Mouse (Mus musculus): ENCODE results near the gene 4930556J24Rik. TPM values are rescaled to one million over a fixed set of nuclear protein-coding genes. Genes with fewer than 3 reads are reported as not detected.

Gene 4930556J24Rik
- polyA plus RNA-seq, 1 experiment from 2014 or later = not detected

GRCm38 (mm10) chr11:3922731-3923130, 53.8 kb downstream of the 4930556J24Rik start:
- H3K9me3 ChIP-seq (ENCODE audit: control insufficient read depth, low read length) = no peaks in the 10 kb centered on the region
- no peak for ATAC-seq (replicated peaks; ENCODE audit: low FRiP score)
- H3K4me3 ChIP-seq (ENCODE audit: low read depth, low read length) = no peak overlapping the region
- H3K4me2 ChIP-seq (ENCODE audit: low read depth, low read length, severe bottlenecking) = no peak overlapping the region
- no peaks in the 10 kb centered on the region for H3K27me3 ChIP-seq (ENCODE audit: control insufficient read depth, insufficient read depth, low read length)
- DNase-seq (ENCODE audit: low spot score) = no peak
- no peaks in the 10 kb centered on the region for H3K4me1 ChIP-seq (replicated peaks; ENCODE audit: control insufficient read depth, insufficient read depth, low read length)
- 94% methylated on average over 6 of the region's 6 CpGs for WGBS
- H3K36me3 ChIP-seq (ENCODE audit: control insufficient read depth, insufficient read depth, low read length) = no peaks in the 10 kb centered on the region
- no peak overlapping the region for H3K27ac ChIP-seq (ENCODE audit: low read depth, low read length)
- no peak overlapping the region for H3K9ac ChIP-seq (ENCODE audit: low read length)

- no peak for ATAC-seq (replicated peaks; ENCODE audit: low FRiP score)
- no peaks in the 10 kb centered on the region for H3K36me3 ChIP-seq (ENCODE audit: control insufficient read depth, insufficient read depth, low read length)
These were observed 54.5 kb downstream of the 4930556J24Rik start for GRCm38 (mm10) chr11:3922115-3922514.

GRCm38 (mm10) chr11:3921281-3921850, 55.2 kb downstream of the 4930556J24Rik start:
- 27% methylated on average over 8 of the region's 8 CpGs for WGBS
- H3K4me3 ChIP-seq (ENCODE audit: low read depth, low read length) = no peak overlapping the region
- no peaks in the 10 kb centered on the region for H3K36me3 ChIP-seq (ENCODE audit: control insufficient read depth, insufficient read depth, low read length)
- H3K4me2 ChIP-seq (ENCODE audit: low read depth, low read length, severe bottlenecking) = no peak overlapping the region
- H3K27me3 ChIP-seq (ENCODE audit: control insufficient read depth, insufficient read depth, low read length) = no peaks in the 10 kb centered on the region
- ATAC-seq (replicated peaks; ENCODE audit: low FRiP score) = 0 out of 2 replicates have a peak, but pooled peaks have one; percentile 46
- H3K9me3 ChIP-seq (ENCODE audit: control insufficient read depth, low read length) = no peaks in the 10 kb centered on the region
- no peak overlapping the region for H3K27ac ChIP-seq (ENCODE audit: low read depth, low read length)
- no peak overlapping the region for H3K9ac ChIP-seq (ENCODE audit: low read length)
- DNase-seq (ENCODE audit: low spot score) = peak; percentile 67
- no peaks in the 10 kb centered on the region for H3K4me1 ChIP-seq (replicated peaks; ENCODE audit: control insufficient read depth, insufficient read depth, low read length)

More at GRCm38 (mm10) chr11:3922115-3922514, 54.5 kb downstream of the 4930556J24Rik start:
- Histone ChIP-seq H3K4me2 (ENCODE audit: low read depth, low read length, severe bottlenecking) (no peak overlapping the region), H3K27me3 (ENCODE audit: control insufficient read depth, insufficient read depth, low read length) (no peaks in the 10 kb centered on the region), H3K27ac (ENCODE audit: low read depth, low read length) (no peak overlapping the region), H3K4me3 (ENCODE audit: low read depth, low read length) (no peak overlapping the region), H3K9me3 (ENCODE audit: control insufficient read depth, low read length) (no peaks in the 10 kb centered on the region), H3K9ac (ENCODE audit: low read length) (no peak overlapping the region), H3K4me1 (replicated peaks; ENCODE audit: control insufficient read depth, insufficient read depth, low read length) (no peaks in the 10 kb centered on the region)
- DNase-seq (ENCODE audit: low spot score) = no peak
- 95% methylated on average over 9 of the region's 9 CpGs for WGBS

GRCm38 (mm10) chr11:3920476-3920875, 56.1 kb downstream of the 4930556J24Rik start:
- ATAC-seq (replicated peaks; ENCODE audit: low FRiP score) = no peak
- Histone ChIP-seq H3K4me2 (ENCODE audit: low read depth, low read length, severe bottlenecking) (no peak overlapping the region), H3K9me3 (ENCODE audit: control insufficient read depth, low read length) (no peaks in the 10 kb centered on the region), H3K9ac (ENCODE audit: low read length) (no peak overlapping the region), H3K27ac (ENCODE audit: low read depth, low read length) (no peak overlapping the region), H3K27me3 (ENCODE audit: control insufficient read depth, insufficient read depth, low read length) (no peaks in the 10 kb centered on the region), H3K4me1 (replicated peaks; ENCODE audit: control insufficient read depth, insufficient read depth, low read length) (no peaks in the 10 kb centered on the region), H3K4me3 (ENCODE audit: low read depth, low read length) (no peak overlapping the region), H3K36me3 (ENCODE audit: control insufficient read depth, insufficient read depth, low read length) (no peaks in the 10 kb centered on the region)
- DNase-seq (ENCODE audit: low spot score) = no peak
- WGBS = 92% methylated on average over 7 of the region's 7 CpGs

GRCm38 (mm10) chr11:3918738-3919137, 57.8 kb downstream of the 4930556J24Rik start:
- no peak for ATAC-seq (replicated peaks; ENCODE audit: low FRiP score)

GRCm38 (mm10) chr11:3914109-3914840, 62.3 kb downstream of the 4930556J24Rik start, which contains the start of gene Slc35e4:
Gene Slc35e4 (minus strand): TSS chr11:3914664.
- peak within 1 kb of the TSS; percentile 91 for H3K4me2 ChIP-seq (ENCODE audit: low read depth, low read length, severe bottlenecking)
- H3K36me3 ChIP-seq (ENCODE audit: control insufficient read depth, insufficient read depth, low read length) = no peaks in the 10 kb centered on the region
- H3K4me1 ChIP-seq (replicated peaks; ENCODE audit: control insufficient read depth, insufficient read depth, low read length) = peaks cover 16% of the 10 kb centered on the region
- H3K9ac ChIP-seq (ENCODE audit: low read length) = peak within 1 kb of the TSS; percentile 63
- DNase-seq (ENCODE audit: low spot score) (peak; percentile 95), ATAC-seq (replicated peaks; ENCODE audit: low FRiP score) (peak; percentile 63)
- no peaks in the 10 kb centered on the region for H3K9me3 ChIP-seq (ENCODE audit: control insufficient read depth, low read length)
- H3K27ac ChIP-seq (ENCODE audit: low read depth, low read length) = 0 out of 2 replicates have a peak within 1 kb of the TSS, but pooled peaks have one; percentile 3
- H3K27me3 ChIP-seq (ENCODE audit: control insufficient read depth, insufficient read depth, low read length) = peaks cover 2% of the 10 kb centered on the region; the same call in 1 of the 2 replicates
- WGBS = under 1% methylated on average over 28 of the region's 28 CpGs
- H3K4me3 ChIP-seq (ENCODE audit: low read depth, low read length) = peak within 1 kb of the TSS; percentile 54

More at GRCm38 (mm10) chr11:3918738-3919137, 57.8 kb downstream of the 4930556J24Rik start:
- 54% methylated on average over 1 of the region's 1 CpGs for WGBS
- H3K27ac ChIP-seq (ENCODE audit: low read depth, low read length) = no peak overlapping the region
- DNase-seq (ENCODE audit: low spot score) = no peak
- H3K4me1 ChIP-seq (replicated peaks; ENCODE audit: control insufficient read depth, insufficient read depth, low read length) = peaks cover 4% of the 10 kb centered on the region; the same call in 1 of the 2 replicates
- H3K9ac ChIP-seq (ENCODE audit: low read length) = no peak overlapping the region
- H3K9me3 ChIP-seq (ENCODE audit: control insufficient read depth, low read length) = no peaks in the 10 kb centered on the region
- no peaks in the 10 kb centered on the region for H3K36me3 ChIP-seq (ENCODE audit: control insufficient read depth, insufficient read depth, low read length)
- no peak overlapping the region for H3K4me3 ChIP-seq (ENCODE audit: low read depth, low read length)
- no peak overlapping the region for H3K4me2 ChIP-seq (ENCODE audit: low read depth, low read length, severe bottlenecking)
- H3K27me3 ChIP-seq (ENCODE audit: control insufficient read depth, insufficient read depth, low read length) = no peaks in the 10 kb centered on the region

- Histone ChIP-seq H3K4me2 (ENCODE audit: low read depth, low read length, severe bottlenecking) (peak overlapping the region; percentile 91), H3K36me3 (ENCODE audit: control insufficient read depth, insufficient read depth, low read length) (no peaks in the 10 kb centered on the region), H3K27me3 (ENCODE audit: control insufficient read depth, insufficient read depth, low read length) (peaks cover 2% of the 10 kb centered on the region; the same call in 1 of the 2 replicates), H3K27ac (ENCODE audit: low read depth, low read length) (no peak overlapping the region), H3K9ac (ENCODE audit: low read length) (peak overlapping the region; percentile 63), H3K4me3 (ENCODE audit: low read depth, low read length) (peak overlapping the region; percentile 54), H3K9me3 (ENCODE audit: control insufficient read depth, low read length) (no peaks in the 10 kb centered on the region), H3K4me1 (replicated peaks; ENCODE audit: control insufficient read depth, insufficient read depth, low read length) (peaks cover 16% of the 10 kb centered on the region)
- DNase-seq (ENCODE audit: low spot score) = peak; percentile 93
- WGBS = under 1% methylated on average over 65 of the region's 65 CpGs
- ATAC-seq (replicated peaks; ENCODE audit: low FRiP score) = peak; percentile 87
These were observed 63.1 kb downstream of the 4930556J24Rik start for GRCm38 (mm10) chr11:3913316-3914108.

- no peak overlapping the region for H3K27ac ChIP-seq (ENCODE audit: low read depth, low read length)
- 2% methylated on average over 16 of the region's 16 CpGs for WGBS
- H3K27me3 ChIP-seq (ENCODE audit: control insufficient read depth, insufficient read depth, low read length) = peaks cover 2% of the 10 kb centered on the region; the same call in 1 of the 2 replicates
- H3K4me1 ChIP-seq (replicated peaks; ENCODE audit: control insufficient read depth, insufficient read depth, low read length) = peaks cover 16% of the 10 kb centered on the region
- H3K4me2 ChIP-seq (ENCODE audit: low read depth, low read length, severe bottlenecking) = peak overlapping the region; percentile 91
- peak overlapping the region; percentile 54 for H3K4me3 ChIP-seq (ENCODE audit: low read depth, low read length)
- no peaks in the 10 kb centered on the region for H3K9me3 ChIP-seq (ENCODE audit: control insufficient read depth, low read length)
- no peaks in the 10 kb centered on the region for H3K36me3 ChIP-seq (ENCODE audit: control insufficient read depth, insufficient read depth, low read length)
- ATAC-seq (replicated peaks; ENCODE audit: low FRiP score) = peak; percentile 28; the same call in 1 of the 2 replicates
- DNase-seq (ENCODE audit: low spot score) = peak; percentile 74
- peak overlapping the region; percentile 63 for H3K9ac ChIP-seq (ENCODE audit: low read length)
These were observed 63.7 kb downstream of the 4930556J24Rik start for GRCm38 (mm10) chr11:3912875-3913271.
